Mouse (Mus musculus) activated CD4-positive, CD25-positive, alpha-beta regulatory T cell, adult 4 months (primary cell): Measurements from ENCODE around the gene Crebzf. TPM values are rescaled to one million over a fixed set of nuclear protein-coding genes. Genes with fewer than 3 reads are reported as not detected.

Experiments used
- ATAC-seq: one replicate; pipeline ENCODE4 v1.8.0; 2017
- polyA plus RNA-seq, 2 experiments: library from polyadenylated mRNA; unstranded; fragments of 100-300 nt; shearing (Covaris generic); gene quantifications; one replicate each; pipeline ENCODE4 v1.2.1; 2017

Crebzf gene
- polyA plus RNA-seq = 10 to 100 TPM; 22.8 to 29.8 TPM

DNA sequence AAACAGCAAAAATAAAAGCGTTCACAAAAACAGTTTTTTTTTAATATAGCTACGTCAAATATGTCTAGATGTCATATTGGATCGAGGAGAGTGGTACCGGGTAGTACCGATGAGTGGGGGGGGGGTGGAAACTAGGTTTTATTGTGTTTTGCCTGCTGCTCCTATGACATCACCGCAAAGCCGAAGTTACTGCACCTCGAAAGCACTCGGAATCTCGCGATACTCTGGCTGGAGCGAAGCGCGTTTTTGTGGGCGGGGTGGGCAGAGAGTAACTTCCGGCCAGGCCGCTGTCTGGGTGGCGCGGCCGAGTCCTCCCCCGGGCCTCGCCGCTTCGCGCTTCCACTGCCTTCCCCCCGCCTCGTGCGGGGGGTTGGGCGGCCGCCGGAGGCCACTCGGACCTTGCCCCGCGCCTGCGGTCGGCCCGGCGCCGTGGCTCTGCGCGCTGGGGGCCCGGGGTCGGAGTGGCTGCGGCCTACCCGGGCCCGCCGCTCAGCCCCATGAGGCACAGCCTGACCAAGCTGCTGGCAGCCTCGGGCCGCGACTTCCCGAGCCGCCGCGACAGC, at the start of gene Crebzf:
Crebzf (plus strand) TSS at position 212 of the 563 bp plus-strand sequence.
- peak; percentile 92 for ATAC-seq

GRCm38 (mm10) chr7:90395073-90395472, 47.5 kb upstream of the Crebzf start:
- ATAC-seq = no peak

DNA sequence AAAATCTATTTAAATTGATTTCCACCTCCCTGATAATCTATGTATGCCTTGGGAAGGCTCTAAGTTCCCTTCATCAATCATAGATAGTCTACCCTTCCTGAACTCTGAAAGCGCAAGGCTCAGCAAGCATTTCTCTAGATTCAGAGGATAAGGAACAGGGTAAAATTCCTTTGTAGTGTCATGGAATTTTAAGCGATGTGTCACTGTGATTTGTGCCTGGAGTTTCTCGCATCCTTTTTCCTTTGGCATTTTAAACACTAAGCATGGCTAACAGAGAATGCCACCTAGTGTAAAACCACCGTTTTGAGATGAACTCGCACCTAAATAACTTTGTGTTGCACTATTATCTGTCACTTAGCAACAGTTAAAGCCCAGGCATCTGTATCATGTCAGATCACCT, 46.6 kb upstream of the Crebzf start:
- ATAC-seq = no peak

- peak; percentile 68 for ATAC-seq
These were observed 32.6 kb upstream of the Crebzf start for GRCm38 (mm10) chr7:90409934-90410333.

GRCm38 (mm10) chr7:90426020-90427001, 16.2 kb upstream of the Crebzf start, which contains the start of gene Ccdc89:
Ccdc89 (plus strand) TSS chr7:90426577.
- peak; percentile 97 for ATAC-seq

DNA sequence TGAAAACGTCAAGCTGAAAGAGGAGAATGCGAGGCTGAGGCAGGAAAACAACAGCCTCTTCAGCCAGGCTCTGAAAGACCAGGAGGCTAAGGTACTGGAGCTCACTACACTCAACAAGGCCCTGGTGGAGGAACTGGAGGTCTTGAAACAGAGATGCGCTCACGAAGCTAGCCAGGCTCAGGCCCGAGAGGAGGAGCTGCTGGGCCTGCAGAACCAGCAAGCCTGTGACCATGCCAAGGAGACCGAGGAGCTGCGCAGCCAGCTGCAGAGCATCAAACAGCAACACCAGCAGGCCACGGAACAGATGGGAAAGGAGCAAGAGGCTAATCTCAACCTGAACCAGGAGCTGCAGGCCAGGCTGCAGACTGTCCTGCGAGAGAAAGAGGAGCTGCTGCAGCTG, 15.5 kb upstream of the Crebzf start:
- ATAC-seq = no peak

DNA sequence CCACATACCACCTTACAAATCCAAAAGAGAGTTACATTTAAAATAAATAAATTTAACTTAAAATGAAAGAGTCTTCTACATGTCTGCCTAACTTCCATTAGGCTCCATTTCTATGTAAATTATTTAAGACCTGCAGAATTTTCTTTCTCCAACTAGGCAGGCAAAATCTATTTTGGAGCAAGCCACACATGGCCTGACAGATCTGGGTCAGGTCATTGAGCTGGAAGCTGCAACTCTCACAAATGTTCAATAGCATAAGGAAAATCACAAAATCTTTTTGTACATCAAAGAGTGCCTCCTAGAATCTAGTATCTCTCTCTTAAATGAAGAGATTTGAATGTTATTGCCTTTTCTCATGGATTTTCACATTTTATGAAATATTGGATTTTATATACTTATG, 10.3 kb upstream of the Crebzf start:
- ATAC-seq = no peak

- ATAC-seq = no peak
These were observed 2.5 kb upstream of the Crebzf start for GRCm38 (mm10) chr7:90440044-90440443.

DNA sequence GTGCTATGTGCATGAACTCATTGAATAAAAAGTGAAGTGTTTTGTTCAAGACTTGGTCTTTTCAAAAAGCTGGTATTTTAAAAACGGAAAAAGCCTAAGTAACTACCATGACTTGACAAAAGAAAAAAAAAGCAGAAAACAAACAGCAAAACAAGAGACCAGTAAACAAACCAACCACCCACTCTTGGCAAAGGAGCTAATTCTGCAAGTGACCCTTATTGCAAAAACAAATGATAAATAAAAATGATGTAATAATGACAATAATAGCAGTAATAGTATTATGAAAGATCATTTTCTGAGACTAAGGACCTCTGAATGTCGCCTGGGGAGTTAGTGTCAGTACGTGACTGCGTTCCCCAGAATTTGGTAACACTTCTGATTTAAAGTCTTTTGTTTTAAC, 459 bp upstream of the Crebzf start:
- no peak for ATAC-seq

GRCm38 (mm10) chr7:90443101-90444091, 867 bp downstream of the Crebzf start:
- peak; percentile 26 for ATAC-seq

GRCm38 (mm10) chr7:90444206-90444605, 1.7 kb downstream of the Crebzf start:
- no peak for ATAC-seq

- ATAC-seq = no peak
These were observed 13.8 kb downstream of the Crebzf start for GRCm38 (mm10) chr7:90456149-90456844.

DNA sequence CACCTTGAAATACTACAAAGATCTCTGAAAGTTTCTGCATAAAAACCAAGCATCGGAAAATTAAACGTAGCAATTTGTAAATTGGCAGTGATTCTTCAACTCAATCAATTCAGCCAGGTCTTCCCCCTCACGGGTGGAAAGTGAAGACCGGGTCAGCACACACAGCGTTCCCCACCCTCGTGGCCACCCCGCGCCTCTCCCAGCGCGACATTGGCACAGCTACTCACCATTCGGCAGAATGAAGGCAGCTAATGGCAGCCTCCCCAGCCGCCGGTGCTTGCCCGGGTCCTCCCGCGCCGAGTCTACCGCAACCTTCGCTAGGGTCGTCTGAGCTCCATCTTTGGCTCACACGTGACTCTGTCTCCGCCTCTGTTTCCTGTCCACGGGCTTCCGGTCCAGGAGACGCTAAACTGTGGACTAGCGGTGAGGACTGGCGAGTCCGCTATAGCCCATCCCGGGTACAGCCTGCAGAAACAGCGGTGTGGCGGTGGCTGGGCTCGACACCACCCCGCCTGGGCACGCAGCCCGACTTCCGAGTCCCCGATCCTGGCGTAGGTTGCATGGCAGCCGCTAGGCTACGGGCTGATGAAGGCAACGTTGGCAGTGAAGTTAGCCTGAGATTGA, 14.4 kb downstream of the Crebzf start, which contains the start of gene Tmem126a:
Tmem126a (minus strand) TSS at position 385 of the 624 bp plus-strand sequence.
- peak; percentile 92 for ATAC-seq

DNA sequence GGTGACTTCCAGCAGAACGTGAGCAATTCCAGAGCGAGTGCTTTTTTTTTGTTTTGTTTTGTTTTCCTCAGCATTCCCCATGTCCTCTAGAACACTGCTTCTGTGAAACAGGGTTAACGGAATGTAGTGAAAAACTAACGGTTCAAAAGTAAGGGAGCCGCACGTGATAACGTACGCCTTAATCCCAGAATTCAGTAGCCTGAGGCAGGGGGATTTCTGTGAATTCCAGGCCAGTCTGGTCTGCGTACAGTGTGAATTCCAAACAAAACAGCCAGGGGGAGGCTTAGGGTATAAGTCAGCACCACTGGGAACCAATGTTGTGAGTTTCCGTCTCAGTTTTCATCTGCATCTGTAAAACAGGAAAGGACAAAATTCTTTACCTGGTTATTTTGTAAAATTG, 15.0 kb downstream of the Crebzf start:
- ATAC-seq = peak; percentile 10

- ATAC-seq = no peak
These were observed 17.8 kb downstream of the Crebzf start for GRCm38 (mm10) chr7:90460330-90460729.

DNA sequence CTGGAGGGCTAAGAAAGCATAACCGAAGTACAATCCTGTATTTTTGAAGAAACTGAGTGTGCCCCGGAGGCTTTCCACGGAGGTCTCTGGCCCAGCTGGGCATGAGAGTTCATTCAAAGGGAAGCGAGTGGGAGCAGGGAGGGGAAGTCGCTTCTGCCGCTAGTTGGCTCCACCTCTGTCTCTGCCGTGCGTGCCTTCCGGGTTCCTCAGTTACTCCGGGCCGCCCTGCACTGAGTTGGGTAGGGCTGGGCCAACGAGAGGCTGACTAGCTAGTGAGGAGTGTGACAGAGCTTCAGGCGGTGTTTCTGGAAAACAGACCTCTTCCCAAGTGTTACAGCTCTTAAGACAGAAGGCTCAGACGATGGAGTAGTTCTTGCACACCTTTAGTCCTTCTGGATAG, 18.4 kb downstream of the Crebzf start:
- peak; percentile 24 for ATAC-seq

GRCm38 (mm10) chr7:90461441-90461840, 18.9 kb downstream of the Crebzf start:
- no peak for ATAC-seq

DNA sequence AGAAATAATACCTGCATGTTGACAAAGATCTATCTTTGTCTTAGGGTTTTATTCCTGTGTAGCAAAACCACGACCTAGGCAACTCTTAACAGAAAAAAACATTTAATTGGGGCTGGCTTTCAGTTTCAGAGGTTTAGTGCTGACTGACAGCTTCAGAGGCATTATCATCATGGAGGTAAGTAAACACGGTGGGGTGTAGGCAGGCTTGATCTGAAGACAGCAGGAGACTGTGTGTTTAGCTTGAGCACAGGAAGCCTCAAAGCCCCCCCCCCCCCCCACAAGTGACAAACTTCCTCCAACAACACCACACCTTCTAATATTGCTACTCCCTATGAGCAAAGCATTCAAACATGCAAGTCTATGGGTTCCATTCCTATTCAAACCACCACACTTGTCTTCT, 31.0 kb downstream of the Crebzf start:
- ATAC-seq = peak; percentile 34

GRCm38 (mm10) chr7:90475793-90476312, 33.3 kb downstream of the Crebzf start, which contains the start of gene Tmem126b:
Tmem126b (minus strand) TSS chr7:90476001.
- ATAC-seq = peak; percentile 98

- ATAC-seq = peak; percentile 8
These were observed 34.0 kb downstream of the Crebzf start, which contains the start of gene Dlg2 for GRCm38 (mm10) chr7:90476313-90477245. Dlg2 (plus strand) TSS chr7:90476672.
